Mouse (Mus musculus): ENCODE measurements around the gene Clec4a3.
"Not testable (repeated sequence)": the region's sequence is repeated elsewhere in the genome, so short reads cannot be mapped to it uniquely, and the experiment has no call there.

Gene Clec4a3

DNA sequence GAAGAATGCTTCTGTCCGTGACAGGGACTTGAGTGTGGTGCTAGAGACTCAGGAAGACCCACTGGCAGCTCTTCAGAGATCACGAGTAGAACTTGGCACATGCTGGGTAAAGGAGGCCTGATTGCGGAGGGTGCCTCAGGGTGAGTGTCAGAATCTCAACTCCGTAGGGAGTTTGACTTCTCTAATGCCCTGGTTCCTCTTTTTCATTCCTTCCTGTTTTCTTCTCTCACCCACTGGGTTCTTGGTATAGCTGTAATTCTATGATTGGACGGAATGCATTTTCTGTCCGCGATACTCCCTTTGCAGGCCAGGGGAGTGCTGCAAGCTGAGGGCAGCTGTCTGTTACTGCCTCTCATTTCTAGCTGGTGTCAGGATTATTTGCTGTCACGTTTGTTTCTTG is at the start of gene Clec4a3:
Clec4a3 (plus strand) TSS at position 115 of the 400 bp plus-strand sequence.
- no peak for DNase-seq (ENCODE audit: low spot score)

- no peak for DNase-seq (ENCODE audit: low spot score)
Observed at GRCm38 (mm10) chr6:122919922-122920321, 32.4 kb upstream of the Clec4a3 start.

DNA sequence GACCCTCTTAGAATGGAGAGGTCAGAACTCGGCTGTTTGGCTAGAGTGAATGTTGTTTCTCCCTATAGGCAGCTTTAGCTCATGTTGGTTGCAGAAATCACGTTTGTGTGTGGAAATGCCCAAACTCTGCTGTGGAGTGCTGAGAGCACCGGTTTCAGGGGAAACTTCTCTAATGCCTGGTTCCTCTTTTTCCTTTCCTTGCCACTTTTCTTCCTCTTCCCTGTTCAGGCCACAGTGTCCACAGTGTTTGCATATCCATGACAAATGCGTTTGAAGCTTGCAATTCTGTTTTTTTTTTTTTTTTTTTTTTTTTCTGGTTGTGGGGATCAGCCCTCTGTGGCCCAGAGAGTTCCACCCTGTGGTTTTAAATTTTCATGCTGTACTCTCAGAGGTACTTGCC is 30.9 kb upstream of the Clec4a3 start, which contains the start of gene Clec4a1:
Clec4a1 (plus strand) TSS at position 398 of the 400 bp plus-strand sequence.
- no peak for DNase-seq (ENCODE audit: low spot score)

- DNase-seq (ENCODE audit: low spot score), result no peak
Observed at GRCm38 (mm10) chr6:122934845-122935244, 17.5 kb upstream of the Clec4a3 start.

DNA sequence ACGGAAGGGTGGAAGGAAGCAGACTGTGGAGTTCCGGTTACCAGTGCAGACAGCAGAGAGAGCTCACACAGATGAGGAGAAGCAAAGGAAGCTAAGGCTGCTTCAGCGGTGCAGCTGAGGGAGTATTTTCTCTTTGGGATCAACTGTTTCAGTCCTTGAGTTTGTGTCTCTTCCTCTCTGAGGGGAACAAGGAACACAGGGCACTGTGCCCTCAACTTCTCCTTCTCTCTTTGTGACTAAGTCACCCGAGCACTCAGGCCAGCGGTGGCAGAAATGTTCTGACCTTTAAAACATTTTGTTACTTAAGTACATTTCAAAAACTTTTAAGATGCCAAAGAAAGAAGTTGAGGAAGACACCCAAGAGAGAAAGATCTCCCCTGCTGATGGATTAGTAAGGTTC is 12.7 kb upstream of the Clec4a3 start:
- no peak for DNase-seq (ENCODE audit: low spot score)

DNA sequence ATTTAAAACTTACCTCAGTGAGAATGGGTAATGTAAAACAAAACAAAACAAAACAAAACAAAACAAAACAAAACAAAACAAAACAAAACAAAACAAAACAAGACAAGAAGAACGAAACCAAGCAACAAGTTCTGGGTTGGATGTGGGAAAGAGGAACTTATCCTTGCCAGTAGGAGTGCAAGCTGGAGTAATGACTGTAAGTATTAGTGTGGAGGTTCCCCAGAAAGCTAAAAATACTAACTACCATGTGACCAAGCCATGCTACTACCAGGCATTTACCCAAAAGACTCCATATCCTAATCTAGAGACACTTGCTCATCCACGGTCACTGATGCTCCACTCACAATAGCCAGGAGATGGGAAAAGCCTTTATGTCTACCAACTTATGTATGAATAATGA is 5.6 kb upstream of the Clec4a3 start:
- no peak for DNase-seq (ENCODE audit: low spot score)

DNA sequence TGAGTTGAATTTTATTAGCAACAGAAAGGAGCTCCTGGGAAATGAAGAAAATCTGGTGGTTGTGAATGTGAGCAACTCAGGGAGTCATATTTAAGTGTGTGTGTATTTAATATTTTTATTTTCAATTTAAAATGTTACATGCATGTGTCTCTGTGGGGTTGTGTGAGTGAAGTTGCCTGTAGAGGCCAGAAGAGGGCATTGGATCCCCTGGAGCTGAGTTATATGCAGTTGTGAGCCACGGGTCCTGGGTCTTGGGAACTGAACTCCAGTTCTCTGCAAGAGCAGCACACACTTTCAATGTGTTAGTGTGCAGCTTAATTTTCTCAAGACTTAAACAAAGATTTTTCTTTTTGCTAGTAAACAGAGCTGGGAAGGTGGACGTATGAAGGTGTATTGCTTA is 12.2 kb downstream of the Clec4a3 start:
- no peak for DNase-seq (ENCODE audit: low spot score)

- DNase-seq (ENCODE audit: low spot score), result no peak
Observed at GRCm38 (mm10) chr6:122969048-122969447, 16.7 kb downstream of the Clec4a3 start.

- no peak for DNase-seq (ENCODE audit: low spot score)
Observed at GRCm38 (mm10) chr6:122989876-122990437, 37.6 kb downstream of the Clec4a3 start, which contains the start of gene Clec4a4. TSS of gene Clec4a4 (plus strand) at chr6:122990367.

DNA sequence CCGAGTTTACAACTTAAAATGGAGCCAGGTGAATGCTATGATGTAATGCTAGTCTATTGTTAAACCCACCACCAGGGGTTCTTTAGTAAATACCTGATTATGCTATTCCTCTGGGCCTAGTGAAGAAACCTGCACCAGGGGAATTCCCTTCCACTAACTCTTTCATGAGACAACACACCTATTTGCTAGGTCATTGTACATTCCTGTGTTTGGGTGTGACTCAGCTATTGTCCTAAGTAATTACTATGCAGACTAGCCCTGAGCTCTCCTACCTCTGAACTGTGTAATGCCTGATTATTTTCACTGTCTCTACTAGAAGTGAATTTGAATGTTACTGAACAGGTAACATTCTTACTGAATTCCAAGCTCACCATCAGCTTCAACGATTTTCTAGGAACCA is 52.4 kb downstream of the Clec4a3 start:
- DNase-seq (ENCODE audit: low spot score), result not testable (repeated sequence)

DNA sequence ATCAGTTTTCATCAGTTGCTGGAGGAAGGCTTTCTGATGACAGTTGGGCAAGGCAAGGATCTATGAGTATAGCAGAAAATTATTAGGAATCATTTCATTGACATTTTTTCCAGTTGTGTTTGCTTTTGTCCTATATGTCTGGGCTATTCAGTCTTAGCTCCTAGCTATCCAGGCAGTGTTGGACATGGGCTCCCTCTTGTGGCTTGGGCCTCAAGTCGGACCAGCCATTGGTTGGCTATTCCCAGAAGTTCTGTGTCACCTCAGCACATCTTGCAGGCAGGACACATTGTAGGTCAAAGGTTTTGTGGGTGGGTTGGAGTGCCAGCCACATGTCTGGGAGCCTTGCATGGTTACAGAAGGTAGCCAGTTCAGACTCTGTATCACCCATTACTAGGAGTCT is 53.3 kb downstream of the Clec4a3 start:
- DNase-seq (ENCODE audit: low spot score), result no peak
